Mouse (Mus musculus): ENCODE results near the gene Gm45521. TPM values are rescaled to one million over a fixed set of nuclear protein-coding genes. Genes with fewer than 3 reads are reported as not detected.

Gene Gm45521
- polyA plus RNA-seq (2017; shearing (Covaris generic)): not detected

DNA sequence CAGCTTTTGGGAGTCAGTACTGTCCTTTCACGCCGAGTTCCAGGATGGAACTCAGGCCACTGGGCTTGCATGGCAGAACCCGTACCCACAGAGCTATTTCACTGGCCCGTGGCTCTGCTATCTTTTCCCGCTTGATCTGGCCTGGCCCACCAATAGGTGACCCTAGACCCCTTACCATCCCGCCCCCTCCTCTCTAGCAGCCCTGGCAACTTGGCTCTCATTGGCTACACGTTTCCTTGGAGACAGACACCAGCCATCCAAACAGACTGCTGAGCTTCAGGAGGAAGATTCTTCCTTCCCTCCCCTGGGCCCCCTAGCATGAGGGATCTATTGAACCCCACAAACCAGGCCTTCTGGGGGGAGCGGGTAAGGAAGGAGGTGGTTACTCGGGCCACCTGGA is at the start of gene Gm45521:
Gene Gm45521 (plus strand): TSS at position 240 of the 400 bp plus-strand sequence.

DNA sequence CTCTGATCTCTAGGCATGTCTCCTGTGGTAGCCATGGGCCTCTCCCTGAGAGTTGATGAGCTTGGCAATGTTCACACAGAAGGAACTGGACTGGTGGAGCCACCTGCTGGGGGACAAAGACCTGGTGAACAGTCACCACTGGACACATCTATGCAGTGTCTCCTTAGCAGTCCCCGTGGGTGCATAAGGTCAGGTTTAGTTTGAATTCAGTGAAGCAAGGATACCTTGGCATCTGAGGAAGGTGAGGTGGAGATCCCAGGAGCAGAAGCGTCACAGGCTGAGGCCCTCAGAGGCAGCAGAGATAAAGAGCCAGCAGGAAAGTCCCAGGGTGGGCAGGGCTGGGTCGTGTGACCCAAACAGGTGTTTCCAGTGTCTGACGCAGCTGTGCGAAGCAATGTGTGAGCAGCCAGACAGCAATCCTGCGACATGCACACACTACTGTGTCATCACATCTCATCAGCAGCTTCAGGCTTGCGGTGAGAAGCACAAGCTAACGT is 37.2 kb downstream of the Gm45521 start, which contains the start of gene Dnase1l3:
Gene Dnase1l3 (minus strand): TSS at position 303 of the 497 bp plus-strand sequence.

GRCm38 (mm10) chr14:8002432-8003092 is 45.5 kb downstream of the Gm45521 start, which contains the start of gene Abhd6:
TSS of gene Abhd6 (plus strand) at chr14:8002902.

Other genes starting within 250 kb of the Gm45521 start
- gene Gm26661, start 165.7 kb upstream of the Gm45521 start, polyA plus RNA-seq (2017; shearing (Covaris generic)): not detected
- 17.0 TPM for gene Flnb, start 139.3 kb upstream of the Gm45521 start, polyA plus RNA-seq (2017; shearing (Covaris generic))
- gene Dnase1l3, start 37.3 kb downstream of the Gm45521 start, polyA plus RNA-seq (2017; shearing (Covaris generic)): 1.1 TPM
- 23.4 TPM for gene Abhd6, start 45.6 kb downstream of the Gm45521 start, polyA plus RNA-seq (2017; shearing (Covaris generic))
- 32.9 TPM for gene Rpp14, start 123.1 kb downstream of the Gm45521 start, polyA plus RNA-seq (2017; shearing (Covaris generic))
- gene Pxk, start 140.9 kb downstream of the Gm45521 start, polyA plus RNA-seq (2017; shearing (Covaris generic)): 53.9 TPM
- gene Pdhb, start 215.7 kb downstream of the Gm45521 start, polyA plus RNA-seq (2017; shearing (Covaris generic)): 166 TPM